Mouse (Mus musculus): Measurements from ENCODE around the gene Lpar2. TPM values are rescaled to one million over a fixed set of nuclear protein-coding genes. Genes with fewer than 3 reads are reported as not detected.
A peak's percentile ranks its signal among the peaks of the same experiment; 100 is the strongest.

Gene Lpar2
- polyA plus RNA-seq (2014; fragmentation: Nextera tagmentation; extraction: Ambion mirVana), result 0.73 and 1.2 TPM in 2 replicates

GRCm38 (mm10) chr8:69822386-69823191 lies at the start of gene Lpar2:
Gene Lpar2 (plus strand): TSS chr8:69822429.
- H3K4me3 ChIP-seq (ENCODE audit: low read depth, low read length), result peak within 1 kb of the TSS; percentile 50
- H3K4me1 ChIP-seq (ENCODE audit: control insufficient read depth, insufficient read depth, low read length), result peaks cover 9% of the 10 kb centered on the region
- no peaks in the 10 kb centered on the region for H3K27me3 ChIP-seq (ENCODE audit: control insufficient read depth, insufficient read depth, low read length)
- no peaks in the 10 kb centered on the region for H3K9me3 ChIP-seq (ENCODE audit: control insufficient read depth, low read length)
- 0 out of 2 replicates have a peak within 1 kb of the TSS, but pooled peaks have one; percentile 24 for H3K27ac ChIP-seq (ENCODE audit: low read depth, low read length)
- peak within 1 kb of the TSS; percentile 64 for H3K9ac ChIP-seq (ENCODE audit: low read length)
- peak; percentile 78 for ATAC-seq (ENCODE audit: insufficient read depth, low FRiP score, low TSS enrichment)
- WGBS, result under 1% methylated on average over 31 of the region's 35 CpGs
- peak; percentile 84 for DNase-seq (ENCODE audit: low spot score)
- H3K36me3 ChIP-seq (ENCODE audit: control insufficient read depth, insufficient read depth, low read length), result peaks cover 6% of the 10 kb centered on the region
- H3K4me2 ChIP-seq (ENCODE audit: low read depth), result peak within 1 kb of the TSS; percentile 77

GRCm38 (mm10) chr8:69774503-69775148 lies 47.6 kb upstream of the Lpar2 start, which contains the start of gene Gm20422:
Gene Gm20422 (minus strand): TSS chr8:69774886.
- ATAC-seq (ENCODE audit: insufficient read depth, low FRiP score, low TSS enrichment) (peak; percentile 99), DNase-seq (ENCODE audit: low spot score) (peak; percentile 93)
- Histone ChIP-seq H3K36me3 (ENCODE audit: control insufficient read depth, insufficient read depth, low read length) (no peaks in the 10 kb centered on the region), H3K4me1 (ENCODE audit: control insufficient read depth, insufficient read depth, low read length) (peaks cover 10% of the 10 kb centered on the region; the same call in 1 of the 2 replicates), H3K9ac (ENCODE audit: low read length) (peak within 1 kb of the TSS; percentile 97), H3K9me3 (ENCODE audit: control insufficient read depth, low read length) (no peaks in the 10 kb centered on the region), H3K4me3 (ENCODE audit: low read depth, low read length) (peak within 1 kb of the TSS; percentile 84), H3K27ac (ENCODE audit: low read depth, low read length) (peak within 1 kb of the TSS; percentile 99), H3K27me3 (ENCODE audit: control insufficient read depth, insufficient read depth, low read length) (no peaks in the 10 kb centered on the region), H3K4me2 (ENCODE audit: low read depth) (peak within 1 kb of the TSS; percentile 67)
- WGBS, result under 1% methylated on average over 40 of the region's 41 CpGs

GRCm38 (mm10) chr8:69775149-69775534 lies 47.1 kb upstream of the Lpar2 start:
- peaks cover 10% of the 10 kb centered on the region; the same call in 1 of the 2 replicates for H3K4me1 ChIP-seq (ENCODE audit: control insufficient read depth, insufficient read depth, low read length)
- H3K9me3 ChIP-seq (ENCODE audit: control insufficient read depth, low read length), result no peaks in the 10 kb centered on the region
- no peak overlapping the region for H3K27ac ChIP-seq (ENCODE audit: low read depth, low read length)
- H3K9ac ChIP-seq (ENCODE audit: low read length), result no peak overlapping the region; the same call in 1 of the 2 replicates
- no peak for ATAC-seq (ENCODE audit: insufficient read depth, low FRiP score, low TSS enrichment)
- H3K27me3 ChIP-seq (ENCODE audit: control insufficient read depth, insufficient read depth, low read length), result no peaks in the 10 kb centered on the region
- peak overlapping the region; percentile 84; the same call in 1 of the 2 replicates for H3K4me3 ChIP-seq (ENCODE audit: low read depth, low read length)
- WGBS, result 58% methylated on average over 2 of the region's 2 CpGs
- no peaks in the 10 kb centered on the region for H3K36me3 ChIP-seq (ENCODE audit: control insufficient read depth, insufficient read depth, low read length)
- H3K4me2 ChIP-seq (ENCODE audit: low read depth), result 0 out of 2 replicates have a peak overlapping the region, but pooled peaks have one; percentile 4
- no peak for DNase-seq (ENCODE audit: low spot score)

GRCm38 (mm10) chr8:69777111-69777510 lies 45.1 kb upstream of the Lpar2 start:
- no peak for ATAC-seq (ENCODE audit: insufficient read depth, low FRiP score, low TSS enrichment)
- no peaks in the 10 kb centered on the region for H3K36me3 ChIP-seq (ENCODE audit: control insufficient read depth, insufficient read depth, low read length)
- peaks cover 10% of the 10 kb centered on the region; the same call in 1 of the 2 replicates for H3K4me1 ChIP-seq (ENCODE audit: control insufficient read depth, insufficient read depth, low read length)
- no peak overlapping the region for H3K27ac ChIP-seq (ENCODE audit: low read depth, low read length)
- WGBS, result 68% methylated on average over 9 of the region's 12 CpGs
- H3K27me3 ChIP-seq (ENCODE audit: control insufficient read depth, insufficient read depth, low read length), result no peaks in the 10 kb centered on the region
- DNase-seq (ENCODE audit: low spot score), result no peak
- no peak overlapping the region for H3K4me2 ChIP-seq (ENCODE audit: low read depth)
- H3K9ac ChIP-seq (ENCODE audit: low read length), result no peak overlapping the region
- no peaks in the 10 kb centered on the region for H3K9me3 ChIP-seq (ENCODE audit: control insufficient read depth, low read length)
- no peak overlapping the region for H3K4me3 ChIP-seq (ENCODE audit: low read depth, low read length)

GRCm38 (mm10) chr8:69789105-69789504 lies 33.1 kb upstream of the Lpar2 start:
- peaks cover 13% of the 10 kb centered on the region; the same call in 1 of the 2 replicates for H3K4me1 ChIP-seq (ENCODE audit: control insufficient read depth, insufficient read depth, low read length)
- no peak overlapping the region for H3K4me2 ChIP-seq (ENCODE audit: low read depth)
- H3K4me3 ChIP-seq (ENCODE audit: low read depth, low read length), result no peak overlapping the region
- 82% methylated on average over 5 of the region's 5 CpGs for WGBS
- H3K27ac ChIP-seq (ENCODE audit: low read depth, low read length), result no peak overlapping the region
- H3K9me3 ChIP-seq (ENCODE audit: control insufficient read depth, low read length), result no peaks in the 10 kb centered on the region
- no peaks in the 10 kb centered on the region for H3K27me3 ChIP-seq (ENCODE audit: control insufficient read depth, insufficient read depth, low read length)
- no peak for DNase-seq (ENCODE audit: low spot score)
- no peak for ATAC-seq (ENCODE audit: insufficient read depth, low FRiP score, low TSS enrichment)
- peaks cover 3% of the 10 kb centered on the region; the same call in 1 of the 2 replicates for H3K36me3 ChIP-seq (ENCODE audit: control insufficient read depth, insufficient read depth, low read length)
- H3K9ac ChIP-seq (ENCODE audit: low read length), result no peak overlapping the region

GRCm38 (mm10) chr8:69789731-69790130 lies 32.5 kb upstream of the Lpar2 start:
- WGBS, result 81% methylated on average over 5 of the region's 5 CpGs
- Histone ChIP-seq H3K4me2 (ENCODE audit: low read depth) (no peak overlapping the region), H3K4me1 (ENCODE audit: control insufficient read depth, insufficient read depth, low read length) (peaks cover 13% of the 10 kb centered on the region; the same call in 1 of the 2 replicates), H3K4me3 (ENCODE audit: low read depth, low read length) (no peak overlapping the region), H3K27me3 (ENCODE audit: control insufficient read depth, insufficient read depth, low read length) (no peaks in the 10 kb centered on the region), H3K27ac (ENCODE audit: low read depth, low read length) (no peak overlapping the region), H3K36me3 (ENCODE audit: control insufficient read depth, insufficient read depth, low read length) (peaks cover 6% of the 10 kb centered on the region; the same call in 1 of the 2 replicates), H3K9me3 (ENCODE audit: control insufficient read depth, low read length) (no peaks in the 10 kb centered on the region), H3K9ac (ENCODE audit: low read length) (no peak overlapping the region)
- DNase-seq (ENCODE audit: low spot score) (no peak), ATAC-seq (ENCODE audit: insufficient read depth, low FRiP score, low TSS enrichment) (no peak)

GRCm38 (mm10) chr8:69790364-69790763 lies 31.9 kb upstream of the Lpar2 start:
- peaks cover 13% of the 10 kb centered on the region; the same call in 1 of the 2 replicates for H3K4me1 ChIP-seq (ENCODE audit: control insufficient read depth, insufficient read depth, low read length)
- ATAC-seq (ENCODE audit: insufficient read depth, low FRiP score, low TSS enrichment) (no peak; the same call in 1 of the 2 replicates), DNase-seq (ENCODE audit: low spot score) (no peak)
- peak overlapping the region; percentile 74 for H3K4me2 ChIP-seq (ENCODE audit: low read depth)
- WGBS, result 47% methylated on average over 11 of the region's 11 CpGs
- no peak overlapping the region for H3K27ac ChIP-seq (ENCODE audit: low read depth, low read length)
- H3K4me3 ChIP-seq (ENCODE audit: low read depth, low read length), result peak overlapping the region; percentile 82
- H3K9ac ChIP-seq (ENCODE audit: low read length), result peak overlapping the region; percentile 95
- H3K27me3 ChIP-seq (ENCODE audit: control insufficient read depth, insufficient read depth, low read length), result no peaks in the 10 kb centered on the region
- H3K36me3 ChIP-seq (ENCODE audit: control insufficient read depth, insufficient read depth, low read length), result peaks cover 7% of the 10 kb centered on the region; the same call in 1 of the 2 replicates
- no peaks in the 10 kb centered on the region for H3K9me3 ChIP-seq (ENCODE audit: control insufficient read depth, low read length)

- no peak within 1 kb of the TSS; the same call in 1 of the 2 replicates for H3K27ac ChIP-seq (ENCODE audit: low read depth, low read length)
- peaks cover 13% of the 10 kb centered on the region; the same call in 1 of the 2 replicates for H3K4me1 ChIP-seq (ENCODE audit: control insufficient read depth, insufficient read depth, low read length)
- under 1% methylated on average over 38 of the region's 38 CpGs for WGBS
- ATAC-seq (ENCODE audit: insufficient read depth, low FRiP score, low TSS enrichment) (peak; percentile 93), DNase-seq (ENCODE audit: low spot score) (peak; percentile 89)
- H3K4me2 ChIP-seq (ENCODE audit: low read depth), result peak within 1 kb of the TSS; percentile 74
- peak within 1 kb of the TSS; percentile 95 for H3K9ac ChIP-seq (ENCODE audit: low read length)
- no peaks in the 10 kb centered on the region for H3K27me3 ChIP-seq (ENCODE audit: control insufficient read depth, insufficient read depth, low read length)
- H3K4me3 ChIP-seq (ENCODE audit: low read depth, low read length), result peak within 1 kb of the TSS; percentile 82
- peaks cover 7% of the 10 kb centered on the region; the same call in 1 of the 2 replicates for H3K36me3 ChIP-seq (ENCODE audit: control insufficient read depth, insufficient read depth, low read length)
- no peaks in the 10 kb centered on the region for H3K9me3 ChIP-seq (ENCODE audit: control insufficient read depth, low read length)
These were observed 31.4 kb upstream of the Lpar2 start, which contains the start of the genes Atp13a1 and Zfp866 for GRCm38 (mm10) chr8:69790773-69791367. Gene Atp13a1 (plus strand): TSS chr8:69791163. Gene Zfp866 (minus strand): TSS chr8:69791178.
